Mouse (Mus musculus) urinary bladder, postnatal 10 days (tissue): ENCODE measurements around the gene Olfr1446.

Experiments
- DNase-seq: peaks from one replicate; pipeline ENCODE4 v3.0.0; 2022; ENCODE audit warnings: low spot score

The Olfr1446 gene

GRCm38 (mm10) chr19:12893424-12893823 lies at the start of gene Olfr1446:
Gene Olfr1446, minus strand, starts transcription at chr19:12893524.
- no peak for DNase-seq

GRCm38 (mm10) chr19:12930540-12930939 lies 37.2 kb upstream of the Olfr1446 start, which contains the start of gene Olfr1449:
Gene Olfr1449, plus strand, starts transcription at chr19:12930840.
- no peak for DNase-seq

GRCm38 (mm10) chr19:12924319-12924718 lies 31.0 kb upstream of the Olfr1446 start, which contains the start of gene Olfr1448:
Gene Olfr1448, minus strand, starts transcription at chr19:12924419.
- DNase-seq: no peak

- no peak for DNase-seq
Measured at GRCm38 (mm10) chr19:12903643-12904042, 10.3 kb upstream of the Olfr1446 start, which contains the start of gene Olfr1447. Gene Olfr1447, minus strand, starts transcription at chr19:12903743.

GRCm38 (mm10) chr19:12883555-12883954 lies 9.8 kb downstream of the Olfr1446 start, which contains the start of gene Olfr1445:
Gene Olfr1445, plus strand, starts transcription at chr19:12883855.
- DNase-seq: no peak

- DNase-seq: no peak
Measured at GRCm38 (mm10) chr19:12856983-12857382, 36.3 kb downstream of the Olfr1446 start, which contains the start of gene Olfr1444. Gene Olfr1444, plus strand, starts transcription at chr19:12857283.

GRCm38 (mm10) chr19:12846382-12846781 lies 46.9 kb downstream of the Olfr1446 start, which contains the start of gene Gm5244:
Gene Gm5244, plus strand, starts transcription at chr19:12846682.
- DNase-seq: no peak

GRCm38 (mm10) chr19:12838507-12838906 lies 54.8 kb downstream of the Olfr1446 start:
- DNase-seq: no peak
